Mouse (Mus musculus): ENCODE results near the gene Noc3l. TPM values are rescaled to one million over a fixed set of nuclear protein-coding genes. Genes with fewer than 3 reads are reported as not detected.
A peak's percentile ranks its signal among the peaks of the same experiment; 100 is the strongest.

The Noc3l gene
- total RNA-seq (2014; fragmentation: Nextera tagmentation) (13.7 and 19.9 TPM in 2 replicates), total RNA-seq (2017) (34.6 and 41.9 TPM in 2 replicates), polyA plus RNA-seq (2012) (1.3 and 2.4 TPM in 2 replicates)

DNA sequence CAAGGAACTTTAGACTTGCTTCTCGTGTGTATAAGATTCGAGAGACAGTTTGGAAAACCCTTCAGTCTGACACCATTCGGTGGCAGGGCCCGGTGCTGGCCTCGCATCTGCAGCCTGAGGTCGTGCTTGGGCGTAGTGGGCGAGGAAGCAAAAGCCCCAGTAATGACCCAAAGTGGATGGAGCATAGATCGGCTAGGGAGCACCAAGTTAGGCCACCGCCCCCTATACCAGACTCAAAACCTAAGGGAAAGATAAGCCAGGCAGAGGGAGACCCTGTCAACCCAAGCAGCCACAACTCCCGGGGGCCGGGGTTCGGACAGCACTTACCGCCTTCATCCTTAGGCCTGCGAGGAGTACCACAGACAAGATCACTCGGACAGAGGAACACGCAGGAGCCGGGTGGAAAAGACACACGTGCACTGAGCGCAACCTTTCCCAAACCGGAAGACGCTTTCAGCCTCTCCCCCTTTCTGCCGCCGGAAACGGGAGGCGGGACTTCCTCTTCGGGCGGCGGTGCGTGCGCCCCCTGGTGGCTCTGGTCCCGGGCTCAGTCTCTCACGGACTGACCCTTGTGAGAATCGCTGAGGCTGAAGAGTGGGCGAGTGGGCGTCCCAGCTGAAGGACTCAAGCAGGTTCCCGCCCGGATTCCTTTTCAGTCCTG lies at the start of gene Noc3l:
Noc3l (minus strand) TSS at position 472 of the 661 bp plus-strand sequence.
- H3K4me1 ChIP-seq (ENCODE audit: insufficient read depth, low read depth, low read length): peaks cover 42% of the 10 kb centered on the region
- H3K36me3 ChIP-seq (replicated peaks): peaks cover 36% of the 10 kb centered on the region

DNA sequence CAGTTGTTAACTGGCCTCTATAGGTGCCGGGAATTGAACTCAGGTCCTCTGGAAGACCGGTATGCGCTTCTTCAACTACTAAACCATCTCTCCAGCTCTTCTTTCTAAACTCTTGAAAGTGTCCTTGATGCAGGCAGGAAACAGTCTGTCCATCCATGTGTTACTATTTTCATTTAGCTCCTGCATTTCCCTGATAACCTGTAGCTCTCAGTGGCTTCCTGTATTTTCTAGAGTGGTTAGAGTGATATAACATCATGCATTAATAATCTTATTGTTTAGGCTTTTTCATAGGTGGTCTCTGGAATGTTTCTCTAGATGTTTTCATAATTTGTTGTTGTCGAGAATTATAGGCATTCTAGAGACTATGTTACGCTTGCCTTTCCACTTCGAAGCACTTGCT lies 43.5 kb upstream of the Noc3l start:
- DNase-seq (ENCODE audit: low spot score) (peak; percentile 2), ATAC-seq (ENCODE audit: extremely low read depth, insufficient number of reproducible peaks, low FRiP score, poor library complexity, severe bottlenecking) (no peak)
- Histone ChIP-seq H3K4me1 (ENCODE audit: insufficient read depth, low read depth, low read length) (peaks cover 6% of the 10 kb centered on the region), H3K4me3 (ENCODE audit: low read depth, low read length) (no peak overlapping the region), H3K36me3 (replicated peaks) (peaks cover 5% of the 10 kb centered on the region), H3K9me3 (replicated peaks) (no peaks in the 10 kb centered on the region), H3K27me3 (ENCODE audit: insufficient read depth, low read length) (no peaks in the 10 kb centered on the region)
- TF ChIP-seq CTCF (IDR thresholded peaks at IDR 0.05; ENCODE audit: low read depth, low read length): no peak
- no peak for TF ChIP-seq GATA2 (IDR thresholded peaks at IDR 0.05; ENCODE audit: borderline replicate concordance, low read depth, low read length)
- TF ChIP-seq GATA1 (IDR thresholded peaks at IDR 0.05; ENCODE audit: borderline replicate concordance, low read length): no peak
- no peak for TF ChIP-seq POLR2AphosphoS5 (IDR thresholded peaks at IDR 0.05; ENCODE audit: insufficient replicate concordance, low read depth, low read length)
- no peak for TF ChIP-seq TAL1 (conservative IDR thresholded peaks at IDR 0.05; ENCODE audit: low read depth, low read length)

More for the DNA sequence above, at the start of gene Noc3l:
- TF ChIP-seq GATA1 (IDR thresholded peaks at IDR 0.05; ENCODE audit: borderline replicate concordance, low read length): no peak
- TF ChIP-seq GATA2 (IDR thresholded peaks at IDR 0.05; ENCODE audit: borderline replicate concordance, low read depth, low read length): no peak
- no peak for TF ChIP-seq TAL1 (conservative IDR thresholded peaks at IDR 0.05; ENCODE audit: low read depth, low read length)
- peak; percentile 77 for TF ChIP-seq CTCF (IDR thresholded peaks at IDR 0.05; ENCODE audit: low read depth, low read length)
- no peak for TF ChIP-seq POLR2AphosphoS5 (IDR thresholded peaks at IDR 0.05; ENCODE audit: insufficient replicate concordance, low read depth, low read length)
- H3K27me3 ChIP-seq (ENCODE audit: insufficient read depth, low read length): no peaks in the 10 kb centered on the region
- H3K9me3 ChIP-seq (replicated peaks): no peaks in the 10 kb centered on the region
- H3K4me3 ChIP-seq (ENCODE audit: low read depth, low read length): peak within 1 kb of the TSS; percentile 88
- peak; percentile 68 for ATAC-seq (ENCODE audit: extremely low read depth, insufficient number of reproducible peaks, low FRiP score, poor library complexity, severe bottlenecking)
- peak; percentile 67 for DNase-seq (ENCODE audit: low spot score)

DNA sequence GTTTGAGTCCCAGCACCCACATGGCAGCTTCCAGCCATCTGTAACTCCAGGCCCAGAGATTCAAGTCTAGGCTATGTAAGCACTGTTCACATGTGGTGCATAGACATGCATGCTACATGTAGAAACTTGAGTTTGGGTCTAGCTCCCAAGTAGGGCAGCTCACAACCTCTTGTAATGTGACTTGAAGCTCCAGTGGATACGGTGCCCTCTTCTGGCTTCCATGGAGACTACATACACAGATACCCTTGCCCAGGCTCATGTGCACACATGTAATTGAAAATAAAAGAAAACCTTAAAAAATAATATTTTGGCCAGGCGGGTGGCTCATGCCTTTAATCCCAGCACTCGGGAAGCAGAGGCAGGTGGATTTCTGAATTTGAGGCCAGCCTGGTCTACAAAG lies 39.2 kb upstream of the Noc3l start:
- TF ChIP-seq GATA1 (IDR thresholded peaks at IDR 0.05; ENCODE audit: borderline replicate concordance, low read length) (no peak), TAL1 (conservative IDR thresholded peaks at IDR 0.05; ENCODE audit: low read depth, low read length) (no peak), POLR2AphosphoS5 (IDR thresholded peaks at IDR 0.05; ENCODE audit: insufficient replicate concordance, low read depth, low read length) (no peak)
- ATAC-seq (ENCODE audit: extremely low read depth, insufficient number of reproducible peaks, low FRiP score, poor library complexity, severe bottlenecking) (no peak), DNase-seq (ENCODE audit: low spot score) (no peak)
- H3K36me3 ChIP-seq (replicated peaks): peaks cover 2% of the 10 kb centered on the region
- no peaks in the 10 kb centered on the region for H3K27me3 ChIP-seq (ENCODE audit: insufficient read depth, low read length)
- peaks cover 6% of the 10 kb centered on the region for H3K4me1 ChIP-seq (ENCODE audit: insufficient read depth, low read depth, low read length)
- H3K9me3 ChIP-seq (replicated peaks): no peaks in the 10 kb centered on the region
- H3K4me3 ChIP-seq (ENCODE audit: low read depth, low read length): no peak overlapping the region

DNA sequence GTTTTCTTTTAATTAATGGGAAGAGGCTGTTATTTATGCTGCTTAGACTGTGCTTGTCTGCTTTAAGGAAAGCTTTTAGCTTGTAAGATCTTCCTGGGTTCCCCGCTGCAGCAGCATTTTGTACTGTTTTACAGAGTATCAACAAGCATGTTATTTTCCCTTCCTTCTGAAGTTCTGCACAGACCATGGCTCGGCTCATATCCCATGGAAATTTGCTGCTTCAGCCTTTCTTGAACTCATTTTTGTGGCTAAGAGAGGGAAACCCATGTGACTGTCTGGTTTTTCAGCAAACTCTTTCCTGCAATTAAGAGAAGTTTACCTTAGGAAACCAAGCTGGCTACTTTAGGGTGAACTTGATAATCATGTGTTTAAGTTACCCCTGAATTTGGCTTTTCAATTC lies 27.3 kb upstream of the Noc3l start:
- Histone ChIP-seq H3K4me3 (ENCODE audit: low read depth, low read length) (no peak overlapping the region), H3K4me1 (ENCODE audit: insufficient read depth, low read depth, low read length) (no peaks in the 10 kb centered on the region), H3K36me3 (replicated peaks) (peaks cover 4% of the 10 kb centered on the region), H3K9me3 (replicated peaks) (no peaks in the 10 kb centered on the region), H3K27me3 (ENCODE audit: insufficient read depth, low read length) (no peaks in the 10 kb centered on the region)
- TF ChIP-seq POLR2AphosphoS5 (IDR thresholded peaks at IDR 0.05; ENCODE audit: insufficient replicate concordance, low read depth, low read length) (no peak), TAL1 (conservative IDR thresholded peaks at IDR 0.05; ENCODE audit: low read depth, low read length) (no peak), GATA1 (IDR thresholded peaks at IDR 0.05; ENCODE audit: borderline replicate concordance, low read length) (no peak), GATA2 (IDR thresholded peaks at IDR 0.05; ENCODE audit: borderline replicate concordance, low read depth, low read length) (no peak), CTCF (IDR thresholded peaks at IDR 0.05; ENCODE audit: low read depth, low read length) (no peak)
- DNase-seq (ENCODE audit: low spot score): no peak
- ATAC-seq (ENCODE audit: extremely low read depth, insufficient number of reproducible peaks, low FRiP score, poor library complexity, severe bottlenecking): no peak

DNA sequence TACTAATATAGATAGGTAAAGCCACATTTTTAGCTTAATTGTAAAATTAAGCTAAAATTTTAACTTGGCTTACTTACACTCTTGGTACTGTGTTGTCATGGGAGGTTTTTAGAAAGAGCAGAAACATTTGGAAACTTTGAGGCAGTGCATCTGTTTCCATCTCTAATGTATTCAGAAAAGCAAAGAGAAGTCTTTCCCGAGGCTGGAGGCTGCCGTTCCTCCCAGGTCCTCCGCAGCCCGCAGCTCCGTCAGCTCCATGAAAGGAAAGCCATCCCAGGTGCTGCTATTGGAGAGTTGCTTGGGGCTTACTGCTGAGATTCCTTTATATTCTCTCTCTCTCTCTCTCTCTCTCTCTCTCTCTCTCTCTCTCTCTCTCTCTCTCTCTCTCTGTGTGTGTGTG lies 25.8 kb upstream of the Noc3l start:
- no peaks in the 10 kb centered on the region for H3K4me1 ChIP-seq (ENCODE audit: insufficient read depth, low read depth, low read length)

DNA sequence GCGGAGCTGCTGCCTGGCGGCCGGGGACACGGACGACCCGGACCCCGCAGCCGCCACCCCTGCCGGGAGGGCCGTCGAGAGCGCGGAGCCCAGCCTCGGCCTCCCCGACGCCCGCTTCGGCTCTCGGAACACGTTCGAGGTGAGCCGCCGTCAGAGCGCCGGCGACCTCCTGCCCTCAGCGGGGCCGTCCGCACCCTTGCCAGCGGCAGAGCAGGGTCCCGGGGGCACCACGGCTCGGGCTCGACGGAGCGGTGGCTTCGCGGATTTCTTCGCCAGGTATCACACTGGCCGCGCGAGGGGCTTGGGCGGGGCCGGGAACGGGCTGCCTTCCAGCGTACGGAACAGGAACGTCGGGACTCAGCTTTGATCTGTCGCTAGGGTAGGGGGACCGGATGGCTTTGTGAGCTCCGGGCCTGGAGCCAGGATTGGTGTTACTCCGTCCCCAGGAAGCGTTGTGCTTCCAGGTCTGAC lies 18.2 kb upstream of the Noc3l start:
- Histone ChIP-seq H3K9me3 (replicated peaks) (no peaks in the 10 kb centered on the region), H3K27me3 (ENCODE audit: insufficient read depth, low read length) (no peaks in the 10 kb centered on the region), H3K4me1 (ENCODE audit: insufficient read depth, low read depth, low read length) (peaks cover 16% of the 10 kb centered on the region), H3K36me3 (replicated peaks) (peaks cover 4% of the 10 kb centered on the region), H3K4me3 (ENCODE audit: low read depth, low read length) (peak overlapping the region; percentile 90)
- DNase-seq (ENCODE audit: low spot score): peak; percentile 25
- TF ChIP-seq TAL1 (conservative IDR thresholded peaks at IDR 0.05; ENCODE audit: low read depth, low read length) (no peak), POLR2AphosphoS5 (IDR thresholded peaks at IDR 0.05; ENCODE audit: insufficient replicate concordance, low read depth, low read length) (no peak), CTCF (IDR thresholded peaks at IDR 0.05; ENCODE audit: low read depth, low read length) (no peak), GATA2 (IDR thresholded peaks at IDR 0.05; ENCODE audit: borderline replicate concordance, low read depth, low read length) (no peak), GATA1 (IDR thresholded peaks at IDR 0.05; ENCODE audit: borderline replicate concordance, low read length) (no peak)
- peak; percentile 34; the same call in 1 of the 2 replicates for ATAC-seq (ENCODE audit: extremely low read depth, insufficient number of reproducible peaks, low FRiP score, poor library complexity, severe bottlenecking)

More for the DNA sequence above, 25.8 kb upstream of the Noc3l start:
- ATAC-seq (ENCODE audit: extremely low read depth, insufficient number of reproducible peaks, low FRiP score, poor library complexity, severe bottlenecking): no peak
- H3K36me3 ChIP-seq (replicated peaks): peaks cover 4% of the 10 kb centered on the region
- H3K9me3 ChIP-seq (replicated peaks): no peaks in the 10 kb centered on the region
- no peak overlapping the region for H3K4me3 ChIP-seq (ENCODE audit: low read depth, low read length)
- no peak for DNase-seq (ENCODE audit: low spot score)
- H3K27me3 ChIP-seq (ENCODE audit: insufficient read depth, low read length): no peaks in the 10 kb centered on the region
- TF ChIP-seq POLR2AphosphoS5 (IDR thresholded peaks at IDR 0.05; ENCODE audit: insufficient replicate concordance, low read depth, low read length) (no peak), GATA1 (IDR thresholded peaks at IDR 0.05; ENCODE audit: borderline replicate concordance, low read length) (no peak), TAL1 (conservative IDR thresholded peaks at IDR 0.05; ENCODE audit: low read depth, low read length) (no peak), CTCF (IDR thresholded peaks at IDR 0.05; ENCODE audit: low read depth, low read length) (no peak), GATA2 (IDR thresholded peaks at IDR 0.05; ENCODE audit: borderline replicate concordance, low read depth, low read length) (no peak)

All from G1E (cell line).